ENCODE assay signal across 18 mouse cellular contexts in genomic region chr14:73119966-73120365, GRCm38 (mm10). TPM values are rescaled to one million over a fixed set of nuclear protein-coding genes. Genes with fewer than 3 reads are reported as not detected.
DNase-seq lines count a peak whose midpoint lies in the region; ATAC-seq and TF ChIP-seq lines count a peak whose summit lies in the region.
"Had no signal": no experiment of that assay in that cellular context is flagged by ENCODE, and none has a peak within 500 bp of the region (broad histone marks: within the 10 kb centered on the region; RNA-seq: fewer than 3 reads in every experiment).

No protein-coding gene starts in this region.

- 0 out of 2 replicates have a peak overlapping the region, but pooled peaks have one; percentile 31 for H3K4me2 ChIP-seq in liver, postnatal 0 days (ENCODE audit: low read depth, low read length)
- H3K4me2 ChIP-seq: heart, embryonic 12.5 days; hindbrain, embryonic 14.5 days; liver, embryonic 11.5 days; neural tube, embryonic 12.5 days had no signal

- H3K9ac ChIP-seq in liver, postnatal 0 days (replicated peaks): no peak overlapping the region
- H3K9ac ChIP-seq: heart, embryonic 12.5 days; hindbrain, embryonic 14.5 days; neural tube, embryonic 12.5 days had no signal

- no peak for TF ChIP-seq POLR2A in bone marrow macrophage, adult 2 months (IDR thresholded peaks at IDR 0.05; ENCODE audit: borderline replicate concordance, low read depth, low read length)
- TF ChIP-seq POLR2A in olfactory bulb, adult 2 months (IDR thresholded peaks at IDR 0.05; ENCODE audit: insufficient read depth, low read depth, low read length): no peak

- H3K9me3 ChIP-seq in liver, postnatal 0 days (ENCODE audit: low read length): no peaks in the 10 kb centered on the region
- H3K9me3 ChIP-seq: heart, embryonic 12.5 days; neural tube, embryonic 12.5 days had no signal

- TF ChIP-seq EP300 in liver, postnatal 0 days (IDR thresholded peaks at IDR 0.05; ENCODE audit: low read depth): no peak

- no peak overlapping the region for H3K4me3 ChIP-seq in liver, postnatal 0 days (ENCODE audit: low read depth, low read length)
- H3K4me3 ChIP-seq in bone marrow macrophage, adult 2 months (ENCODE audit: insufficient read depth, low read length): no peak overlapping the region
- no peak overlapping the region for H3K4me3 ChIP-seq in olfactory bulb, adult 2 months (ENCODE audit: insufficient read depth, low read depth, low read length)
- H3K4me3 ChIP-seq: heart, embryonic 12.5 days; neural tube, embryonic 12.5 days had no signal

- no peaks in the 10 kb centered on the region for H3K27me3 ChIP-seq in liver, postnatal 0 days (ENCODE audit: insufficient read depth, low read length)
- H3K27me3 ChIP-seq: heart, embryonic 12.5 days; neural tube, embryonic 12.5 days had no signal

- ATAC-seq in liver, postnatal 0 days: no peak
- ATAC-seq in inflammation-experienced regulatory T-cells, adult 6 months: no peak
- ATAC-seq: forebrain, embryonic 16.5 days; midbrain, embryonic 16.5 days had no signal

- no peaks in the 10 kb centered on the region for H3K36me3 ChIP-seq in liver, postnatal 0 days (replicated peaks; ENCODE audit: insufficient read depth, low read length)
- H3K36me3 ChIP-seq: heart, embryonic 12.5 days; neural tube, embryonic 12.5 days had no signal

- WGBS in liver, postnatal 0 days (ENCODE audit: insufficient replicate concordance): 38% methylated on average over 2 of the region's 2 CpGs
- 50% methylated on average over 2 of the region's 2 CpGs for WGBS in olfactory bulb, adult 2 months

- no peak for DNase-seq in liver, postnatal 0 days
- DNase-seq in liver: no peak
- DNase-seq in Muller cell, postnatal 12 days (ENCODE audit: inconsistent ontology term): peak; percentile 61
- DNase-seq in urinary bladder, postnatal 14 days (ENCODE audit: low spot score): no peak
- DNase-seq: adrenal gland, postnatal 25 days; cerebellum, postnatal 36 days; gastrocnemius, postnatal 14 days; kidney, adult 8-10 months; lung, postnatal 14 days had no signal

- peak overlapping the region; percentile 70 for H3K27ac ChIP-seq in liver, postnatal 0 days (ENCODE audit: low read depth)
- H3K27ac ChIP-seq in bone marrow macrophage, adult 2 months (ENCODE audit: insufficient read depth, low read depth, low read length): peak overlapping the region; percentile 68
- 0 out of 2 replicates have a peak overlapping the region, but pooled peaks have one; percentile 56 for H3K27ac ChIP-seq in olfactory bulb, adult 2 months (ENCODE audit: insufficient read depth, low read depth, low read length)
- H3K27ac ChIP-seq: hindbrain, embryonic 14.5 days; neural tube, embryonic 12.5 days had no signal

- TF ChIP-seq CTCF in liver, postnatal 0 days (IDR thresholded peaks at IDR 0.05; ENCODE audit: low read depth): no peak
- no peak for TF ChIP-seq CTCF in bone marrow macrophage, adult 2 months (IDR thresholded peaks at IDR 0.05; ENCODE audit: low read depth, low read length)
- TF ChIP-seq CTCF in olfactory bulb, adult 2 months (IDR thresholded peaks at IDR 0.05; ENCODE audit: insufficient read depth, low read depth, low read length): no peak

- peaks cover 43% of the 10 kb centered on the region for H3K4me1 ChIP-seq in liver, postnatal 0 days (ENCODE audit: insufficient read depth)
- H3K4me1 ChIP-seq in bone marrow macrophage, adult 2 months (ENCODE audit: control insufficient read depth, insufficient read depth, low read length): peaks cover 58% of the 10 kb centered on the region
- peaks cover 3% of the 10 kb centered on the region for H3K4me1 ChIP-seq in olfactory bulb, adult 2 months (ENCODE audit: control insufficient read depth, insufficient read depth, low read length)
- H3K4me1 ChIP-seq: neural tube, embryonic 12.5 days had no signal

RNA-seq across cellular contexts. Expression of gene Rcbtb2, which starts 2.9 kb away (rescaled TPM):
- 29.1 and 29.9 TPM in 2 replicates for polyA plus RNA-seq in liver, postnatal 0 days (2015; fragmentation: Nextera tagmentation; extraction: Ambion mirVana)
- polyA plus RNA-seq in bone marrow macrophage, adult 2 months (2012; ENCODE audit: insufficient read depth, insufficient read length, missing spikeins): 371 and 386 TPM in 2 replicates
- not detected in 2 replicates for polyA plus RNA-seq in olfactory bulb, adult 2 months (2012; ENCODE audit: insufficient read depth, insufficient read length, low replicate concordance, missing spikeins)
- 10 to 100 TPM; 54.7 to 84.0 (median 65.2) TPM for polyA plus RNA-seq in inflammation-experienced regulatory T-cells, adult 6 months (2017; shearing (Covaris generic))
